Mouse (Mus musculus): ENCODE results near the gene Wfdc5.

DNA sequence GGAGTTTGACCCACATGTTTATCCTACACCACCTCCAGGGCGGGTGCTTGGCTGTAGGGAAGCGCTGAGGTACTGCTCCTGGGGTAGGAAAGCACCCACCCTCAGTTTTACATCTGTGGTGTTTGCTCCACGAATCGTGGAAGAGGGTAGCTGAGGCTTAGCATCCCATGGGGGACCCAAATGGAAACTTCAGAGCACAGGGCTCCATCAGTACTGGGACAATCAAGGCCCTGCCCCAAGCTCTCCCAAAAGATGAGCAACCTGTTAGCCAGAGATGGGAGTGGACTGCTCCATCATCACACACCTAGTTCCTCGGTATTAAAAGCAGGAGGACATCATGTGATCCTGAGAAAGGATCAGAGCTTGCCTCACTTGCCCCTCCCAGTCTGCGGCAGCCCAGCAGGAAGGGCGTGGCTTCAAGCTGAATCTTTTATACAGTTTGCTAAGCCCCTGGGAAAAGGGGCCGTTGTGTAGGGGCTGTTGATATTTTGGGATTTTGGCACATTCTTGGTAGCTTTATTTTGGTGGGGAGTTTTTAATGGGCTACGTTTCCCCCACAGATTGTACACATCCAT is 1.7 kb upstream of the Wfdc5 start:
- TF ChIP-seq FLI1 (IDR thresholded peaks at IDR 0.05; ENCODE audit: low read length): no peak
- no peak for TF ChIP-seq GATA1 (IDR thresholded peaks at IDR 0.05; ENCODE audit: borderline replicate concordance, low read length)
